Mouse (Mus musculus) lung, postnatal 0 days (tissue): ENCODE measurements around the gene Krtap4-6.
"Not testable (repeated sequence)": the region's sequence is repeated elsewhere in the genome, so short reads cannot be mapped to it uniquely, and the experiment has no call there.

ENCODE experiments used
- CTCF ChIP-seq: IDR thresholded peaks from 2 replicates; pipeline ENCODE4 v1.5.1; 2016; ENCODE audit warnings: antibody characterized with exemption, mild to moderate bottlenecking
- EP300 ChIP-seq: IDR thresholded peaks from 2 replicates; pipeline ENCODE4 v1.6.1; 2016; ENCODE audit warnings: antibody characterized with exemption, mild to moderate bottlenecking, control low read depth

DNA sequence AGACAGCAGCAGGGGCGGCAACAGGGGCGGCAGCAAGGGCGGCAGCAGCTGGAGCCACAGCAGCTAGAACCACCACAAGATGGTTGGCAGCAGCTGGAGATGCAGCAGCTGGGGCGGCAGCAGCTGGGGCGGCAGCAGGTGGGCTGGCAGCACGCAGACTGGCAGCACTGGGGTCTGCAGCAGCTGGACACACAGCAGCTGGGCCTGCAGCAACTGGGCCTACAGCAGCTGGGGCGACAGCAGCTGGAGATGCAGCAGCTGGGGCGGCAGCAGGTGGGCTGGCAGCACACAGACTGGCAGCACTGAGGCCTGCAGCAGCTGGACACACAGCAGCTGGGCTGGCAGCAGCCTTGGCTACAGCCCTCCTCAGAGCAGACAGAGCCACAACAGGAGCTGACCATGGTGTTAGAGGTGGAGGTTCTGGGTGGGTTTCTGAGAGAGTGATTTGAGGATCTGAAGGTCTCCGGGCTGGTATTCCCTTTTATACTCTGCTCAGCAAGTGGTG lies 22.1 kb downstream of the Krtap4-6 start, which contains the start of gene Krtap4-7:
- not testable (repeated sequence) for TF ChIP-seq CTCF, EP300
